Mouse (Mus musculus): ENCODE results near the gene Gse1. TPM values are rescaled to one million over a fixed set of nuclear protein-coding genes. Genes with fewer than 3 reads are reported as not detected.

Gene Gse1
- polyA plus RNA-seq, 1 experiment from 2014 or later = 10.6 TPM

DNA sequence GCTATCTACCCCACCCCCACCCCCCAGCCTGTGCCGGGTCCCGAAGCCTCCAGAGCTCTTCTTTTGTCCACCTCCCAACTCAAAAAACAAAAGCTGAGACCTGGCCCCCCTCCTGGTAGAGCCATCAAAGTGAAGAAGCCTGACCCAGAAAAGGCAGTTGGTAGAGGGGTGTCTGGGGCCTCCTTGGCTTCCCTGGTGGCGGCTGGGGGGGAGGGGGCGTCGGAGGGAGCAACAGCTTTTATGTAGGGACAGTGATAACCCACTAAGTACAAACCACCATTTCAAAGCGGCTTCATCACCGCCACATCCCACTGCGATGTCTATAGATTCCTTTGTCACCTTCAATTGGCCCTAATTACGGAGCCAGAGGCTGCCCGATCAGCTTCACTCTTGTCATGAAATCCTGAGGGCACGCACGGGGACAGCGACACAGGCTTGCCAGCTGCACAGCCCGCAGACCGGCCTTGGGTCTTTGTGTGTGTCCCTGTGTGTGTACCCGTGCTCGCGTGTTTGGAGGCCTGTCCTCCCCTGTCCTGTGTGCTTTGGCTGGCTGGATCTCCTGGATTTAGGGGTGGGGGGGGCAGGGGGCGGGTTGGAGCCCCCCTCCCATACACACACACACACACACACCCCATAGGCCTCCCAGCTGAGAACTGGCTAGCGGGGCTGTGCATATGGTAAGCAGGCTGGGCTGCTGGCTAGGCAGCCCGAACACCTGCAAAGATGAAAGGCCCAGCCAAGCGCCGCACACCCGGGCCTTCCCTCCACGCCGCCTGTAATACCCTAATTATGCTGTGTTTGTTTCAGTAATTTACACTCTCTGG is 285.6 kb downstream of the Gse1 start:
- WGBS = 15% methylated on average over 26 of the region's 26 CpGs
- Histone ChIP-seq H3K4me3 (no peak overlapping the region), H3K27ac (peak overlapping the region; percentile 31; the same call in 1 of the 2 replicates), H3K36me3 (no peaks in the 10 kb centered on the region), H3K9me3 (no peaks in the 10 kb centered on the region), H3K27me3 (no peaks in the 10 kb centered on the region), H3K9ac (peak overlapping the region; percentile 34; the same call in 1 of the 2 replicates), H3K4me1 (peaks cover 86% of the 10 kb centered on the region), H3K4me2 (replicated peaks) (0 out of 2 replicates have a peak overlapping the region, but pooled peaks have one; percentile 5)
- ATAC-seq (ENCODE audit: insufficient number of reproducible peaks, insufficient read depth, low FRiP score, low TSS enrichment) = no peak

DNA sequence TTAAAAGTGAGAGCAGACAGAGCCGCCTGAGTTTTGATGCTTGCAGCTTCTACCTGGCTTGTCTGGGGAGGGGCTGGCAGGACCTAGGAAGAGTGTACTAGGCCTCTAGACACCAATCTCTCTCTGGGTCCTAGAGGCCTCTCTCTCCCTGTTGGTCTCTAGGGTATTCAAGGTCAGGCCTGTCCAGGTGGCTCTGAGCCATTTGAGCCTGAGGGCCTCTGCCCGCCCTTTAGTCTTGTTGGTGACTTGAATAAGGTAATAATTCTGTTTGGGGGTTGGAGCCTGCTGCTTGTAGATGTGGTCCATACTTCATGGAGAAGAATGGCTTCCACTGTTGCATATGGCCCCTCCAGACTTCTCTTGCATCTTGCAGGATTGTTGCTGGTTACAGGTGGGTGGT is 287.0 kb downstream of the Gse1 start:
- Histone ChIP-seq H3K4me3 (no peak overlapping the region), H3K9ac (no peak overlapping the region), H3K36me3 (no peaks in the 10 kb centered on the region), H3K4me1 (peaks cover 75% of the 10 kb centered on the region), H3K9me3 (no peaks in the 10 kb centered on the region), H3K27ac (no peak overlapping the region), H3K4me2 (replicated peaks) (no peak overlapping the region), H3K27me3 (no peaks in the 10 kb centered on the region)
- WGBS = 92% methylated on average over 2 of the region's 2 CpGs
- ATAC-seq (ENCODE audit: insufficient number of reproducible peaks, insufficient read depth, low FRiP score, low TSS enrichment) = no peak

DNA sequence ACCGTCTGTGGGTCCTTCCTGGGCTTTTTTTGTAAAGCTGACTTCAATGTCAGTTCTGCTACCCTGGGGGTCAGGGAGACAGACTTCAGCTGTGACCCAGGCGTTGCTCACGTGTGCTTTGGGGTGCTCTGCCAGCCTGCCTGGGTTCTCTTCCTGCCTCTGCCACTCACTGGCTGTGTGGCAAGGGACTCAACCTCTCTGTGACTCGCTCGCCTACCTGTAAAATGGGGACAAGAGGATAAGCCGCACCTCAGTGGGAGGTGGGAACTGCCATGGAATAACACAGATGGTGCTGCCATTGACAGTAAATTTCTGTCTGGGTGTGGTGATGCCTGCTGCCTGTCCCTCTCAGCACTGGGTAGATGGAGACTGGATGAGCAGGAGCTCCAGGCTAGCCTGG is 287.4 kb downstream of the Gse1 start:
- H3K4me3 ChIP-seq = no peak overlapping the region
- peaks cover 75% of the 10 kb centered on the region for H3K4me1 ChIP-seq
- no peaks in the 10 kb centered on the region for H3K27me3 ChIP-seq
- ATAC-seq (ENCODE audit: insufficient number of reproducible peaks, insufficient read depth, low FRiP score, low TSS enrichment) = no peak
- no peaks in the 10 kb centered on the region for H3K9me3 ChIP-seq
- no peak overlapping the region for H3K9ac ChIP-seq
- WGBS = 86% methylated on average over 6 of the region's 6 CpGs
- no peaks in the 10 kb centered on the region for H3K36me3 ChIP-seq
- no peak overlapping the region for H3K27ac ChIP-seq
- H3K4me2 ChIP-seq (replicated peaks) = no peak overlapping the region

DNA sequence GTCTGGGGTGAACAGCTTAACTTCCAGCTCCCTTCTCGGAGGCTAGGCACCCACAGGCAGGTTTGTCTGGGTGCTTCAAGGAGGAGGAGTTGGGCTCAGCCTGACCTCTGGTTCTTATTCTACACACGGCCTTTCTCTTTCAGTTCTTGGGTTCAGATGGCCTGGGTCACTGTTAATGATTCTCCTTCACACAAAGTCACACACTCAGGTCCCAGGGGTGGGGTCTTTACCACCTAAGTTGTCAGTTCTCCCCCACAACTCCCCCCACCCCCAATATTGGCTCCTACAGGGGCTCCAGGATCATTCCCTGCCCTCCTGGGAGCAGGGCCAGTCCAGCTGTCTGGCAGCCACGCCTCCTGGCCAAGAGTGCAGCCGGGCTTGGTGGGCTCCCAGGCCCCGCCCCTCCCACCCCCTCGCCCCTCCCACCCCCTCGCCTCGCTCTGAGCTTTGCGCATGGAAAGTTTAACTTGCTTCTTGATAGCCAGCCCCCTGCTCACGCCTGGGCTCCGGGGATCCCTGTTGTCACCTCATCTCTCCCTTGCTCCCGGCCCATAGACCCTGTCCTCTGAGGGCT is 288.0 kb downstream of the Gse1 start:
- Histone ChIP-seq H3K36me3 (no peaks in the 10 kb centered on the region), H3K9me3 (no peaks in the 10 kb centered on the region), H3K4me2 (replicated peaks) (no peak overlapping the region), H3K27ac (no peak overlapping the region), H3K4me3 (no peak overlapping the region), H3K4me1 (peaks cover 75% of the 10 kb centered on the region), H3K27me3 (no peaks in the 10 kb centered on the region), H3K9ac (no peak overlapping the region)
- ATAC-seq (ENCODE audit: insufficient number of reproducible peaks, insufficient read depth, low FRiP score, low TSS enrichment) = no peak
- WGBS = 11% methylated on average over 12 of the region's 12 CpGs

DNA sequence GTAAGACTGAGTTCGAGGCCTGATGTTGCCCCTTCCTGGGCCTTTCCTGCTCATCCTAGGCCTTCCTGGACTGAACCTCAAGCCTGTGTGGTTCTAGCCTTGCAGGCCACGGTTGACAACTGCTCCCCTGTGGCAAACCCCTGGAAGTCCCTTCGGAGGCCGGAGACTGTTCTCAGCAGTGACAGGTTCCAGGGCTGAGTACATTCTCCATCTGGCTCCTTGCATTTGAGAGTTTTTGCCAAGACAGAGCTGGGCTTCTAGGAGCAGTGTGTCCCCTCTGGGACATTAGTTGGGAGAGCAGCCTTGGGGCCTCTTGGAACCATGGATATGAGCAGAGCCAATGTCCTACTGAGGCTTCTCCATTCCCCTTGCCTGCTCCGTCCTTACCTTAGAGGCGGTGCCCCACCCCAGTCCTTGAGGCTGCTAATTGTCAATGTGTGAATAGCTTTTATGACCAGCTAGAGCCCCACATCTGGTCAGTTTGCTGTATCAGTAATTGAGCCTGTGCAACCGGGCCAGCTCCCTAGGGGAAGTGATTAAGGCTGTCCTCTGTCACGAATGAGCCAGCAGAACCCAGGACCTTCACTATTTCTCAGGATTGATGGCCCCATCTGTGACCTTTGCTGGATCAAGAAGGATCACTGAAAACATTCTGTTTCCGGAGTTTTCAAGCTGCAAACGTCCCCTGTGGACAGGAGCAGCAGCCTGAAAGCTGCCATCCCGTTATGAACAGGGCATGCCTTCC is 289.6 kb downstream of the Gse1 start:
- peaks cover 71% of the 10 kb centered on the region for H3K4me1 ChIP-seq
- no peaks in the 10 kb centered on the region for H3K9me3 ChIP-seq
- 0 out of 2 replicates have a peak overlapping the region, but pooled peaks have one; percentile 15 for H3K9ac ChIP-seq
- H3K4me3 ChIP-seq = no peak overlapping the region
- H3K27me3 ChIP-seq = no peaks in the 10 kb centered on the region
- H3K27ac ChIP-seq = peak overlapping the region; percentile 18
- H3K4me2 ChIP-seq (replicated peaks) = no peak overlapping the region
- WGBS = 39% methylated on average over 11 of the region's 11 CpGs
- no peak for ATAC-seq (ENCODE audit: insufficient number of reproducible peaks, insufficient read depth, low FRiP score, low TSS enrichment)
- H3K36me3 ChIP-seq = no peaks in the 10 kb centered on the region

DNA sequence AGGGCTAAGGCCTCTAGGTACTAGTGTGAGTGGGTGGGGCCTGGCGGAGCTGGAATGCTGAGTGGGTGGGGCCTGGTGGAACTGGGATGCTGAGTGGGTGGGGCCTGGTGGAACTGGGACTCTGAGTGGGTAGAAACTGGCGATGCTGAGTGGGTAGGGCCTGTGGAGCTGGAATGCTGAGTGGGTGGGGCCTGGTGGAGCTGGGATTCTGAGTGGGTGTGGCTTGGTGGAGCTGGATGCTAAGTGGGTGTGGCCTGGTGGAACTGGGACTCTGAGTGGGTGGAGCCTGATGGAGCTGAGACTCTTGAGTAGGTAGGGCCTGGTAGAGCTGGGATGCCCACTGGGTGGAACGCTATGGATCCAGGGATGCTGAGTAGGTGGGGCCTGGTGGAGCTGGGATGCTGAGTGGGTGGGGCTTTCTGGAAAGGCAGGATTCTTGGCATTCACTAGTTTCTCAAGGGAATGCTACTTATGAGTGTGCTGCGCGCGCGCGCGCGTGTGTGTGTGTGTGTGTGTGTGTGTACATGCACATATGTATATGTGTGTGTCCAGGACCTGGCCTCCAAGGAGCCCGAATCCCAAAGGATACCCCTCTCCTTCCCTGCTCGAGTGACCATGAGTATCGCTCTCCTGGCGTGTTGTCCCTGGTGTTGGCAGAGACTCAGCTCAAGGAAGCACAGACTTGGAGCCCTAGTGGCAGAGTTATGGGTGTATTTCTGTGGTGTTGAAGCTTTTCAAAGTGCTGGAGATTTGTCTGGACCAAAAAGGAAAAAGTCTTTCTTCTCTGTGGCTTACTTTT is 290.7 kb downstream of the Gse1 start:
- peaks cover 66% of the 10 kb centered on the region for H3K4me1 ChIP-seq
- H3K9me3 ChIP-seq = no peaks in the 10 kb centered on the region
- no peaks in the 10 kb centered on the region for H3K27me3 ChIP-seq
- no peak for ATAC-seq (ENCODE audit: insufficient number of reproducible peaks, insufficient read depth, low FRiP score, low TSS enrichment)
- 68% methylated on average over 14 of the region's 14 CpGs for WGBS
- no peak overlapping the region for H3K9ac ChIP-seq
- no peak overlapping the region; the same call in 1 of the 2 replicates for H3K27ac ChIP-seq
- H3K4me2 ChIP-seq (replicated peaks) = no peak overlapping the region
- H3K36me3 ChIP-seq = no peaks in the 10 kb centered on the region
- no peak overlapping the region for H3K4me3 ChIP-seq

DNA sequence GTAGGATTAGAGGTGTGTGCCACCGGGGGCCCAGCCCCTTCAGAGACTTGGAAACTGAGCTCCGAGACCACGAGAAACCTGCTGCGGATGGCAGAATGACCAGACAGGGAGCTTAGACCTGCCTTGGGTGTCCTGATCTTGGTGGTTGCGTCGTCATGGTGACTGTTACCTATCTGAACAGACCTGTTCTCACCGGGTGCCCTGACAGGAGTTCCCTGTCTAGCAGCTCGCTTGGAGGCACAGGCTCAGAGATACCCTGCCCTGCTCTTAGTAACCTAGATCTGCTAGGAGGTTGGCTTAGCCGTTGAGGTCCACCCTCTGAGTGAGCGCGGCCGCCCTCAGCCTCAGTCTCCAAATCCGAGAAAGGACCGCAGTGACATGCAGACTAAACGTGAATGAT is 292.0 kb downstream of the Gse1 start:
- H3K9ac ChIP-seq = no peak overlapping the region; the same call in 1 of the 2 replicates
- 65% methylated on average over 15 of the region's 15 CpGs for WGBS
- H3K4me1 ChIP-seq = peaks cover 63% of the 10 kb centered on the region
- ATAC-seq (ENCODE audit: insufficient number of reproducible peaks, insufficient read depth, low FRiP score, low TSS enrichment) = no peak
- H3K27me3 ChIP-seq = no peaks in the 10 kb centered on the region
- no peaks in the 10 kb centered on the region for H3K36me3 ChIP-seq
- H3K4me3 ChIP-seq = no peak overlapping the region
- no peaks in the 10 kb centered on the region for H3K9me3 ChIP-seq
- no peak overlapping the region for H3K4me2 ChIP-seq (replicated peaks)
- 0 out of 2 replicates have a peak overlapping the region, but pooled peaks have one; percentile 25 for H3K27ac ChIP-seq

DNA sequence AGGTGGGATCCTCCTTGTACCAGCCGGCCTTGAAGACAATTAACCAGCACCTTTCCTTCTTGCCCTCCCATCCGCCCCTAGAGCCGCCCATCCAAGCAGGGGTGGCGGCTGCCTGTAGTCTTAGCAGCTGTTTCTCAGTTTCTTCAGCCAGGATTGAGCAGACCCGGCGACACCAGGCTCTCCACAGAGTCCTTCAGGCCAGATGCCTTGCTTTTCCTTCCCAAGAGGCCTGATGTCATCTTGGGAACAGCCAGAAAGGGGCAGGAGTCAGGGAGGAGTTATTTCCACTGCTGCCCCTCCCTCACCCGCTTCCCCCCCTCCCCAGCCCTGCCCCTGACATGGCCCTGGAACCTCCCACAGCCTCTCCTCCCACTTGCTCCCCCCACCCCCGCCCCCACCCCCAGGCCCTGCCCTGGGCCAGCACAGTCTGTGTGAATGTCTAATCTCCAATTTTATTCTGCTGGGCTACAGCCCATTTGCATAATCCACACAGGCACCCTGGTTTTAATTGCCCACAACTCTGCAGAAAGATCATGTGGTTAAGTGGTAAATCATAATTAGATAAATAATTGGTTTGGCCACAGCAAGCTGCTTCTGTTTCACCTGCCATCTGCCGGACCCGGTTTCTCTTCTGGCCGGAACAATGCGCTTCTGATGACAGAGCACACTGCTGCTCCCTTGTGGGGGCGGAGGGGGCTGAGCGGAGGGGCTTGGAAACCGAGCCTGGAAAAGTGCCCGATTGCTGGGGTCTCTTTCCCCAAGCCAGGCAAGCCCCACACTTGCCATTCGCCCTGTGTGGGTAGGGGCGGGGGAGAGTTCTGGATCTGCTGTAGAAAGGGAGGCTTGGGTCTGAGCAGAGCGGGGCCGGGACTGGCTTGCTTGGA is 292.7 kb downstream of the Gse1 start:
- H3K27ac ChIP-seq = peak overlapping the region; percentile 50; the same call in 1 of the 2 replicates
- H3K9ac ChIP-seq = no peak overlapping the region; the same call in 1 of the 2 replicates
- H3K4me1 ChIP-seq = peaks cover 68% of the 10 kb centered on the region
- H3K9me3 ChIP-seq = no peaks in the 10 kb centered on the region
- H3K27me3 ChIP-seq = no peaks in the 10 kb centered on the region
- no peak overlapping the region for H3K4me2 ChIP-seq (replicated peaks)
- H3K36me3 ChIP-seq = no peaks in the 10 kb centered on the region
- no peak overlapping the region for H3K4me3 ChIP-seq
- no peak for ATAC-seq (ENCODE audit: insufficient number of reproducible peaks, insufficient read depth, low FRiP score, low TSS enrichment)
- 12% methylated on average over 20 of the region's 20 CpGs for WGBS

DNA sequence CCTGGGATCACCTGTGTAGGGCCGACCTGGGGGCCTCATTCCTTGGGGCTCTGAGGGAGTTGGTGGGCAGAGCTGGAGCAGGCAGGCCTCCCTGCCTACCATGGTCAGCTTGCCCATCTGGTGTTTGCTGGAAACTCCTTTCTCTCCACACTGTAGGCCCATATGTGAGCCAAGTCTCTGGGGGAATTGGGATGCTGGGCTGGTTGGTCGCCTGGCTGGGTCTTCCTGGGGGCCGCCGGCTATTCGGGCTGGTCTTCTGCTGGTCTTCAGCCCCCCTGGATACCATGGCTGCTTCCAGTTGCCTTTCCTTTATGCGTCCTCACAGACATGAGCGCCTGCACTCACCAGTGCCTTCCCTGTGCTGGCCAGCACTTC is 293.3 kb downstream of the Gse1 start:
- Histone ChIP-seq H3K27ac (peak overlapping the region; percentile 50; the same call in 1 of the 2 replicates), H3K4me3 (no peak overlapping the region), H3K27me3 (no peaks in the 10 kb centered on the region), H3K36me3 (no peaks in the 10 kb centered on the region), H3K9ac (no peak overlapping the region), H3K4me1 (peaks cover 68% of the 10 kb centered on the region), H3K4me2 (replicated peaks) (no peak overlapping the region), H3K9me3 (no peaks in the 10 kb centered on the region)
- 56% methylated on average over 7 of the region's 7 CpGs for WGBS
- ATAC-seq (ENCODE audit: insufficient number of reproducible peaks, insufficient read depth, low FRiP score, low TSS enrichment) = no peak

DNA sequence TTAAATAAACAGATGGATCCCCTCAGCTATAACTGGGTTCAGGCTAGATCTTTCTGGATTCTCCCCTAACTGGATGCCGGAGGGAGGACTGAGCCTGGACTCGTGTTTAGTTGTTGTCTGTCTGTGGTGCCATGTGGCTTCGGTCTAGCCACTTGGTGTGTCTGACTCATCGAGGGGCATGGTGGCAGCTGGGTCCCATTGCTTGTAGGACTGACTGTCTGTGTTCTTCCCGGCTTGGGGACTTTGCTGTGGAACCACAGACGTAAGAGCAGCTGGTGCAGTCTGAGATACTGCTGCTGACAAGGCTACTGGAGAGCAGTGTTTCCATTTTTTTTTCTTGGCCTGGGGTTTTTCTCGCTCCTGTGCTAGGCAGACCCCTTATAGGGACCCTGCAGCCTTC is 295.4 kb downstream of the Gse1 start:
- Histone ChIP-seq H3K36me3 (no peaks in the 10 kb centered on the region), H3K4me1 (peaks cover 68% of the 10 kb centered on the region), H3K9ac (no peak overlapping the region), H3K27me3 (no peaks in the 10 kb centered on the region), H3K9me3 (no peaks in the 10 kb centered on the region), H3K4me2 (replicated peaks) (no peak overlapping the region), H3K4me3 (no peak overlapping the region), H3K27ac (no peak overlapping the region)
- ATAC-seq (ENCODE audit: insufficient number of reproducible peaks, insufficient read depth, low FRiP score, low TSS enrichment) = no peak
- 78% methylated on average over 7 of the region's 7 CpGs for WGBS
